Mouse (Mus musculus) embryonic fibroblast, embryonic 13.5 days (primary cell): ENCODE results near the gene Klf9.

Source experiments
- CTCF ChIP-seq: IDR thresholded peaks from 2 replicates; pipeline ENCODE4 v1.5.1; 2011; ENCODE audit warnings: mild to moderate bottlenecking, control low read depth, low read length, moderate library complexity, borderline replicate concordance; ENCODE audit not compliant: insufficient read depth
- POLR2A ChIP-seq: IDR thresholded peaks from 2 replicates; pipeline ENCODE4 v1.6.1; 2011; ENCODE audit warnings: low read depth, mild to moderate bottlenecking, control low read depth, low read length, moderate library complexity

GRCm38 (mm10) chr19:23150556-23151265 is 9.7 kb downstream of the Klf9 start:
- TF ChIP-seq POLR2A (no peak), CTCF (no peak)
